Mouse (Mus musculus): Measurements from ENCODE around the gene Il1f6. TPM values are rescaled to one million over a fixed set of nuclear protein-coding genes. Genes with fewer than 3 reads are reported as not detected.

Gene Il1f6
- polyA plus RNA-seq, 1 experiment from 2014 or later: not detected

Other genes starting within 250 kb of the Il1f6 start
- 0.99 and 1.4 TPM in 2 replicates for gene Hnmt, start 166.0 kb upstream of the Il1f6 start, polyA plus RNA-seq (2016; fragmentation: Nextera tagmentation; extraction: Ambion mirVana)
- gene Tbpl2, start 118.8 kb upstream of the Il1f6 start, polyA plus RNA-seq (2016; fragmentation: Nextera tagmentation; extraction: Ambion mirVana): not detected in 2 replicates
- not detected in 2 replicates for gene Il1f8, start 62.3 kb upstream of the Il1f6 start, polyA plus RNA-seq (2016; fragmentation: Nextera tagmentation; extraction: Ambion mirVana)
- not detected in 2 replicates for gene Il1f9, start 28.9 kb upstream of the Il1f6 start, polyA plus RNA-seq (2016; fragmentation: Nextera tagmentation; extraction: Ambion mirVana)
- not detected in 2 replicates for gene Il1f5, start 61.5 kb downstream of the Il1f6 start, polyA plus RNA-seq (2016; fragmentation: Nextera tagmentation; extraction: Ambion mirVana)
- gene Il1f10, start 75.8 kb downstream of the Il1f6 start, polyA plus RNA-seq (2016; fragmentation: Nextera tagmentation; extraction: Ambion mirVana): not detected in 2 replicates
- not detected in 2 replicates for gene Il1rn, start 121.4 kb downstream of the Il1f6 start, polyA plus RNA-seq (2016; fragmentation: Nextera tagmentation; extraction: Ambion mirVana)
- 0.29 and 1.0 TPM in 2 replicates for gene Psd4, start 152.2 kb downstream of the Il1f6 start, polyA plus RNA-seq (2016; fragmentation: Nextera tagmentation; extraction: Ambion mirVana)